Mouse (Mus musculus) thymus, adult 2 months (tissue): ENCODE results near the gene Ccdc184.

ENCODE experiments used
- CTCF ChIP-seq: fragments of 200-500 bp; IDR thresholded peaks from 2 replicates; pipeline ENCODE4 v1.5.1; 2012; ENCODE audit warnings: mild to moderate bottlenecking, control low read depth, low read length, moderate library complexity, borderline replicate concordance; ENCODE audit not compliant: control insufficient read depth, poor library complexity, insufficient read depth; ENCODE audit errors: extremely low read depth
- POLR2A ChIP-seq: fragments of 200-500 bp; IDR thresholded peaks from 2 replicates; pipeline ENCODE4 v1.6.1; 2012; ENCODE audit warnings: mild to moderate bottlenecking, low read length, control low read depth, moderate library complexity; ENCODE audit not compliant: control insufficient read depth, poor library complexity, insufficient read depth; ENCODE audit errors: extremely low read depth

DNA sequence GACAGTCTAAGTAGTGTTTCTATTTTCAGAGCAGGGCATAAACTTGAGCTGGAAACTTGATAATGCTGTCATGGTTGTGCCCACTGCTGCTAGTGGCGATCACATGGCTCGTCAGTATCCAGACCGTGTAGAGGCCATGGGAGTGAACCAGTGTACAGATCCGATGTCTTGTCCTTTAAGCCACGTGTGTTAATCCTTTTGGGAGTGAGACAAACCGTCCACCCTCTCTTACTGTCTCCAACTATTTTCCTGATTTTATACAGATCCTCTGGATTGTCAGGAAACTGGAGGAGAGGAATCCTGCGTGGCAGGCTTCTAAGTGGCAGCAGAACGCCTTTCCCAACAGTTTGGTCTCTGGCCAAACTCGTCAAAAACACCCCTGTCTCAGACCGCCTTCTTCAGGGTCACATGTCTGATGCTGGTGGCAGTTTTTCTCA lies 17.8 kb upstream of the Ccdc184 start:
- TF ChIP-seq POLR2A (no peak), CTCF (no peak)
